Mouse (Mus musculus): Measurements from ENCODE around the gene Gm3402.

DNA sequence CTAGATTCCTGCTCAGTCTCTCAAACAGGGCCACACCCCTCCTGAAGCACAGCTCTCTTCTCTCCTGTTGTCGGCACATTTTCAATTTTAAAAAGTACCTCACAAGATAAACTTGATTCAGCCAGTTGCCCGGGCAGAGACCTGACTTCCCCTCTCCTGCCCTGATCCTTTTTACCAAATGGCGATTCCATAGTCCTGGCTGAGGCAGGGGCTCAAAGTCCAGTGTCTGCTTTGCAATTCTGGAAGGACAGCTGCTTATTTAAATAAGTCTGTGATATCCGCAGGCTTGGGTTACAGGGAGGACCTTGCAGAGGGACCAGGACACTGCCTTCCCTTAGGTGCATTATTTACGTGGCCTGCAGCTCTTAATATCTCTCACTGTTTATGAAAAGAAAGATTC, 42.6 kb upstream of the Gm3402 start:
- TF ChIP-seq CTCF (IDR thresholded peaks at IDR 0.05; ENCODE audit: low read depth, low read length) (no peak), POLR2A (IDR thresholded peaks at IDR 0.05; ENCODE audit: borderline replicate concordance, low read depth, low read length) (no peak)

All from bone marrow macrophage, adult 2 months (primary cell).